Mouse (Mus musculus): ENCODE measurements around the gene Slc45a3. TPM values are rescaled to one million over a fixed set of nuclear protein-coding genes. Genes with fewer than 3 reads are reported as not detected.

Gene Slc45a3
- polyA plus RNA-seq, 1 experiment from 2014 or later, result 10.5 TPM

DNA sequence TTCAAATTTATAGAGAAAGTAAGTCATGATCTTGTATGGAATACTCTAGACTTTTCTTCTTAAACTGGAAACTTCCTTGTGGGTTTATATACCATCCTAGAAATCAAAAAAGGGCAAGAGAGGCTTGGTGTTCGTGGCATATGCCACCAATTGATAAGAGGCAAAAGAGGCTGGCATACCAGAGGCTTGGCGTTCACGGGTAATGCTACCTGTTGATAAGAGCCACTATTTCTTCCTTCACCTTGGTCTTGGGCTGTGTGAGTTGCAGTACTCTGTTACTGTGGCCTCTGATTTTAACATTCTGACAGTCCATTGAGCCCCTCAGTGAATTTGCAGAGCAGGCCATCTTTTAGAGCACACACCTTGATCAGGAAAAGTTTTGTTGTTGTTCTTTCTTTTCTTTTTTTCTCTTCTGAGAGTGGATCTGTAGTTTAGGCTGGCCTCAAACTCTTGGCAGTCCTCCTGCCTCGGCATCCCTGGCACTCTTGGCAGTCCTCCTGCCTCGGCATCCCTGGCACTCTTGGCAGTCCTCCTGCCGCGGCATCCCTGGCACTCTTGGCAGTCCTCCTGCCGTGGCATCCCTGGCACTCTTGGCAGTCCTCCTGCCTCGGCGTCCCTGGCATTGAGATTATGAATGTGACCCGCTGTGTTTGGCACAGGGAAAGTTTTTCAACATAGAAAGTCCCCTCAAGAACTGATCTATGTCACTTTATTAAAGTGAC is 64.3 kb downstream of the Slc45a3 start:
- Histone ChIP-seq H3K27me3 (ENCODE audit: control insufficient read depth, insufficient read depth, low read length) (no peaks in the 10 kb centered on the region), H3K4me2 (ENCODE audit: low read depth, low read length) (no peak overlapping the region), H3K36me3 (ENCODE audit: control insufficient read depth, insufficient read depth, low read length) (peaks cover 9% of the 10 kb centered on the region; the same call in 1 of the 2 replicates), H3K4me3 (replicated peaks; ENCODE audit: low read length) (no peak overlapping the region), H3K9me3 (replicated peaks; ENCODE audit: control insufficient read depth, low read length) (no peaks in the 10 kb centered on the region), H3K9ac (ENCODE audit: low read length) (no peak overlapping the region), H3K4me1 (ENCODE audit: control insufficient read depth, insufficient read depth, low read length) (no peaks in the 10 kb centered on the region), H3K27ac (ENCODE audit: low read length) (no peak overlapping the region)
- ATAC-seq (ENCODE audit: insufficient read depth, low FRiP score), result no peak; the same call in 1 of the 2 replicates
- WGBS, result 87% methylated on average over 11 of the region's 11 CpGs

DNA sequence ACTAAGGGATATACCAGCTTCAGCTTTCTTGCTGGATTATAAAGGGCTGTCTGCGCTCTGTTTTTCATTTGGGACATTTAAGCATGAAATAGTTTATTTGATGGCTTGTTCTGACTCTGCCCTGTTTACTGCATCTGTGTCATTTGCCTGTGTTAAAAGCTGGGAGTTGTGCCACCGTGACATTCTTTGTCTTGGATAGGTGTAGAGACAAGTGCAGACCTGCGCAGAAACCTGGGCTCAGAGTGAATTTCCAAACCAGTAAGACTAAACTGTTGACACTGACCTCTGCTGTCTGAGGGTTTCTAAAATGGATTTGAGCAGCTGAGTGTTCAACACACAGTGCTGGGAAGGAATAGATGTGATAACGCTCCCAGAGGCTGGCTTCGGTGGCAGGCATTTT is 65.2 kb downstream of the Slc45a3 start:
- H3K4me2 ChIP-seq (ENCODE audit: low read depth, low read length), result no peak overlapping the region
- 80% methylated on average over 5 of the region's 5 CpGs for WGBS
- H3K27ac ChIP-seq (ENCODE audit: low read length), result no peak overlapping the region
- H3K9ac ChIP-seq (ENCODE audit: low read length), result no peak overlapping the region
- H3K4me3 ChIP-seq (replicated peaks; ENCODE audit: low read length), result no peak overlapping the region
- no peaks in the 10 kb centered on the region for H3K27me3 ChIP-seq (ENCODE audit: control insufficient read depth, insufficient read depth, low read length)
- no peaks in the 10 kb centered on the region for H3K4me1 ChIP-seq (ENCODE audit: control insufficient read depth, insufficient read depth, low read length)
- ATAC-seq (ENCODE audit: insufficient read depth, low FRiP score), result no peak
- H3K36me3 ChIP-seq (ENCODE audit: control insufficient read depth, insufficient read depth, low read length), result peaks cover 9% of the 10 kb centered on the region; the same call in 1 of the 2 replicates
- no peaks in the 10 kb centered on the region for H3K9me3 ChIP-seq (replicated peaks; ENCODE audit: control insufficient read depth, low read length)

DNA sequence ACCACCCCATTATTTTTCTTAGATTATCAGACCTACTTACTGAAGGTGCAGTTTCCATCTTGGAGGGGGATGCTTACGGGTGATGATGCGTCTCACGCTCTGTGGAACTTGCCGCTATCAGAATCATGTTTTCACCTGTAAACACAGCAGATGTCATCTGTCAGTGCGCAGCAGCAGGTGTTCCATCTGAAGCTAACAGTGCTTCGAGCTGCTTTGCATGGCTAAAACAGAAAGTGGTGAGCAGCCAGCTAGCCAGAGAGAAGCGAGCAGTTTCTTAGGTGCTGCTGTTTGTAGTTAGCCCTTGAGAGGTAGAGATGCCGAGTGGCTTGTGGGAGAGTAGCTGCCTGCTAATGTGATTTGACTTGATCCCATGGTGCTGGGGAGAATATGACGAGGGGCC is 65.6 kb downstream of the Slc45a3 start:
- Histone ChIP-seq H3K27ac (ENCODE audit: low read length) (no peak overlapping the region), H3K4me1 (ENCODE audit: control insufficient read depth, insufficient read depth, low read length) (no peaks in the 10 kb centered on the region), H3K9me3 (replicated peaks; ENCODE audit: control insufficient read depth, low read length) (no peaks in the 10 kb centered on the region), H3K9ac (ENCODE audit: low read length) (no peak overlapping the region), H3K4me3 (replicated peaks; ENCODE audit: low read length) (no peak overlapping the region), H3K4me2 (ENCODE audit: low read depth, low read length) (no peak overlapping the region), H3K27me3 (ENCODE audit: control insufficient read depth, insufficient read depth, low read length) (no peaks in the 10 kb centered on the region), H3K36me3 (ENCODE audit: control insufficient read depth, insufficient read depth, low read length) (peaks cover 9% of the 10 kb centered on the region; the same call in 1 of the 2 replicates)
- ATAC-seq (ENCODE audit: insufficient read depth, low FRiP score), result no peak
- WGBS, result 86% methylated on average over 9 of the region's 9 CpGs

- H3K27ac ChIP-seq (ENCODE audit: low read length), result no peak overlapping the region
- H3K27me3 ChIP-seq (ENCODE audit: control insufficient read depth, insufficient read depth, low read length), result no peaks in the 10 kb centered on the region
- 64% methylated on average over 2 of the region's 2 CpGs for WGBS
- no peak for ATAC-seq (ENCODE audit: insufficient read depth, low FRiP score)
- H3K9ac ChIP-seq (ENCODE audit: low read length), result no peak overlapping the region
- H3K4me1 ChIP-seq (ENCODE audit: control insufficient read depth, insufficient read depth, low read length), result no peaks in the 10 kb centered on the region
- H3K4me3 ChIP-seq (replicated peaks; ENCODE audit: low read length), result no peak overlapping the region
- no peaks in the 10 kb centered on the region for H3K9me3 ChIP-seq (replicated peaks; ENCODE audit: control insufficient read depth, low read length)
- H3K4me2 ChIP-seq (ENCODE audit: low read depth, low read length), result no peak overlapping the region
- H3K36me3 ChIP-seq (ENCODE audit: control insufficient read depth, insufficient read depth, low read length), result peaks cover 9% of the 10 kb centered on the region; the same call in 1 of the 2 replicates
Measured at GRCm38 (mm10) chr1:132030574-132030973, 67.8 kb downstream of the Slc45a3 start.

DNA sequence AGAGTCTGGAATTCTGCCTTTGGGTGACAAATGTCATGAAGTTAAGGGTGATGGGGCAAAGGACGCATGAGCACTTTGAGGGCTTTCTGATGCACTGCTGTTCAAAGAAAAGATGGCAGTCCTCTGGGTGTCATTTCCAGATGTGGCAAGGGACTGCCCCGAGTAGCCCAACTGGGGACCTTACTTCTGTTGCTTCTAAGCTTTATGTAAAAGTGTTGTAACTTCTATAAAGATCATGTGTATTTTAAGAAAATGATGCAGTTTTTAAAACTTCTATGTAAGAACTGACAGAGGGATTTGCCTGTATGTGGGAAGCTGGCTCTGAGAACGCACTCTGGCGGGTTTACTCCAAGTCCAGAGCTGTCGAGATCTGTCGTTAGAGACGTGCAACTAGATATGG is 69.4 kb downstream of the Slc45a3 start:
- Histone ChIP-seq H3K27ac (ENCODE audit: low read length) (no peak overlapping the region), H3K4me3 (replicated peaks; ENCODE audit: low read length) (no peak overlapping the region), H3K4me1 (ENCODE audit: control insufficient read depth, insufficient read depth, low read length) (no peaks in the 10 kb centered on the region), H3K27me3 (ENCODE audit: control insufficient read depth, insufficient read depth, low read length) (no peaks in the 10 kb centered on the region), H3K36me3 (ENCODE audit: control insufficient read depth, insufficient read depth, low read length) (peaks cover 9% of the 10 kb centered on the region; the same call in 1 of the 2 replicates), H3K9me3 (replicated peaks; ENCODE audit: control insufficient read depth, low read length) (no peaks in the 10 kb centered on the region), H3K4me2 (ENCODE audit: low read depth, low read length) (no peak overlapping the region), H3K9ac (ENCODE audit: low read length) (no peak overlapping the region)
- ATAC-seq (ENCODE audit: insufficient read depth, low FRiP score), result no peak
- WGBS, result 86% methylated on average over 7 of the region's 7 CpGs

Other genes starting within 250 kb of the Slc45a3 start
- gene Slc26a9, start 218.9 kb upstream of the Slc45a3 start, polyA plus RNA-seq (2015; fragmentation: Nextera tagmentation; extraction: Ambion mirVana), result 9.7 and 13.2 TPM in 2 replicates
- gene Pm20d1, start 165.6 kb upstream of the Slc45a3 start, polyA plus RNA-seq (2015; fragmentation: Nextera tagmentation; extraction: Ambion mirVana), result 2.7 and 3.1 TPM in 2 replicates
- 17.3 and 18.5 TPM in 2 replicates for gene Slc41a1, start 135.5 kb upstream of the Slc45a3 start, polyA plus RNA-seq (2015; fragmentation: Nextera tagmentation; extraction: Ambion mirVana)
- 28.6 and 30.4 TPM in 2 replicates for gene Rab29, start 95.7 kb upstream of the Slc45a3 start, polyA plus RNA-seq (2015; fragmentation: Nextera tagmentation; extraction: Ambion mirVana)
- 57.8 and 64.1 TPM in 2 replicates for gene Nucks1, start 52.4 kb upstream of the Slc45a3 start, polyA plus RNA-seq (2015; fragmentation: Nextera tagmentation; extraction: Ambion mirVana)
- gene Elk4, start 44.6 kb downstream of the Slc45a3 start, polyA plus RNA-seq (2015; fragmentation: Nextera tagmentation; extraction: Ambion mirVana), result 18.6 and 21.3 TPM in 2 replicates
- 16.0 and 18.2 TPM in 2 replicates for gene Mfsd4a, start 105.1 kb downstream of the Slc45a3 start, polyA plus RNA-seq (2015; fragmentation: Nextera tagmentation; extraction: Ambion mirVana)
- 6.9 and 7.4 TPM in 2 replicates for gene Cdk18, start 176.7 kb downstream of the Slc45a3 start, polyA plus RNA-seq (2015; fragmentation: Nextera tagmentation; extraction: Ambion mirVana)
- gene Lemd1, start 228.5 kb downstream of the Slc45a3 start, polyA plus RNA-seq (2015; fragmentation: Nextera tagmentation; extraction: Ambion mirVana), result 0.49 and 0.61 TPM in 2 replicates
- gene AC124108.1, start 228.5 kb downstream of the Slc45a3 start, polyA plus RNA-seq (2015; fragmentation: Nextera tagmentation; extraction: Ambion mirVana), result 0.14 and 0.35 TPM in 2 replicates

All from stomach, embryonic 16.5 days (tissue).